Mouse (Mus musculus) heart, embryonic 16.5 days (tissue): Measurements from ENCODE around the gene Scrn2. TPM values are rescaled to one million over a fixed set of nuclear protein-coding genes. Genes with fewer than 3 reads are reported as not detected.

Experiments used
- ATAC-seq: fragments of 200-750 bp; cut with Nextera tagmentation; replicated peaks from 2 replicates; pipeline ENCODE4 v1.8.0; 2017; ENCODE audit warnings: moderate number of reproducible peaks; ENCODE audit not compliant: insufficient read depth, low FRiP score; ENCODE audit errors: extremely low read depth
- H3K27ac ChIP-seq: fragments of 300-500 bp; sonication (generic); 2 replicates; pipeline ENCODE4 v1.5.1; 2014; ENCODE audit warnings: mild to moderate bottlenecking, low read length, control low read depth, moderate library complexity
- H3K27me3 ChIP-seq: fragments of 300-500 bp; sonication (generic); 2 replicates; pipeline ENCODE4 v1.6.1; 2014; ENCODE audit warnings: low read length, mixed read lengths; ENCODE audit not compliant: control insufficient read depth, insufficient read depth
- H3K36me3 ChIP-seq: fragments of 300-500 bp; sonication (generic); 2 replicates; pipeline ENCODE4 v1.6.1; 2014; ENCODE audit not compliant: control insufficient read depth, insufficient read depth
- H3K4me1 ChIP-seq: fragments of 300-500 bp; sonication (generic); 2 replicates; pipeline ENCODE4 v1.6.1; 2014; ENCODE audit warnings: low read length, mixed read lengths; ENCODE audit not compliant: control insufficient read depth, insufficient read depth
- H3K4me2 ChIP-seq: fragments of 300-500 bp; sonication (generic); 2 replicates; pipeline ENCODE4 v1.6.1; 2014; ENCODE audit warnings: low read depth, mild to moderate bottlenecking, control low read depth, low read length
- H3K4me3 ChIP-seq: fragments of 300-500 bp; sonication (generic); 2 replicates; pipeline ENCODE4 v1.5.1; 2014; ENCODE audit warnings: mild to moderate bottlenecking, control low read depth, low read length
- H3K9ac ChIP-seq: fragments of 300-500 bp; sonication (generic); 2 replicates; pipeline ENCODE4 v1.6.1; 2014; ENCODE audit warnings: low read length, control low read depth
- H3K9me3 ChIP-seq: fragments of 300-500 bp; sonication (generic); replicated peaks from 2 replicates; pipeline ENCODE4 v1.6.1; 2016; ENCODE audit warnings: low read length; ENCODE audit not compliant: control insufficient read depth
- WGBS: fragments of 180-500 bp; shearing (Covaris S2); extraction: QIAGEN DNeasy Blood & Tissue Kit; methylation state at CpG from one replicate; pipeline ENCODE4 v1.1.7; 2014; 5-methylcytosine and 5-hydroxymethylcytosine counted together
- microRNA-seq: library from miRNA; unstranded; fragments of <30 nt; microRNA quantifications from one replicate; pipeline ENCODE4, GENCODE M21; 2017
- polyA plus RNA-seq: library from polyadenylated mRNA; unstranded; fragments of >200 nt; fragmentation: Nextera tagmentation; extraction: Ambion mirVana; gene quantifications from 2 replicates; pipeline ENCODE4 v1.2.1, GENCODE M21; 2015

Scrn2 gene
- polyA plus RNA-seq, 1 experiment from 2014 or later: 20.4 TPM

DNA sequence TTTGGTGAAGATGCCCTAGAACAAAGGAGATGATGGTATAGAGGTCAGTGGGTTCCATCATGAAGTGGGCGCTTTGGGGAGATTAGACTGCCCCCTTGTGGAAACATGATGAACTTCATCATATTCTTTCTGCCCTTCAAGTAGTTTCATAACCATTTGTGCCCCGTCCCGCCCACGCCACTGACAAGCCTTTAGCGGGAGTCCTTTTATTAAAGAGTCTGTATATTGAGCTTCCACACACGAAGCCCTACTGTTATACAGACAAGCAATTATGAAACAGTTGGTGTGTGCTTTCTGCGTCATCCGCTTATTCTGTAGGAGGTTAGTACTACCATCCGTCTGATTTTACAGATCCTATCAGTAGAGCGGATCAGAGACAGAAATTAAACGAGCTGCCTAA lies 53.2 kb downstream of the Scrn2 start:
- H3K4me3 ChIP-seq: no peak overlapping the region
- WGBS: 37% methylated on average over 11 of the region's 11 CpGs
- H3K4me2 ChIP-seq: no peak overlapping the region; the same call in 1 of the 2 replicates
- H3K9me3 ChIP-seq: peaks cover 5% of the 10 kb centered on the region; the same call in 1 of the 2 replicates
- H3K27ac ChIP-seq: no peak overlapping the region
- no peak overlapping the region for H3K9ac ChIP-seq
- ATAC-seq: no peak; the same call in 1 of the 2 replicates
- no peaks in the 10 kb centered on the region for H3K36me3 ChIP-seq
- H3K27me3 ChIP-seq: peaks cover 6% of the 10 kb centered on the region; the same call in 1 of the 2 replicates
- H3K4me1 ChIP-seq: peaks cover 9% of the 10 kb centered on the region

Small RNAs within 50 kb of the gene (microRNA-seq; reads per million reads assigned to microRNA genes)
- gene Mir8103: 1.6 reads per million

Other genes starting within 250 kb of the Scrn2 start
- gene Cbx1, start 240.8 kb upstream of the Scrn2 start, polyA plus RNA-seq: 45.3 and 49.9 TPM in 2 replicates
- gene Nfe2l1, start 200.0 kb upstream of the Scrn2 start, polyA plus RNA-seq: 81.3 and 90.1 TPM in 2 replicates
- gene Copz2, start 180.1 kb upstream of the Scrn2 start, polyA plus RNA-seq: 118 and 129 TPM in 2 replicates
- gene Cdk5rap3, start 113.4 kb upstream of the Scrn2 start, polyA plus RNA-seq: 48.7 and 60.5 TPM in 2 replicates
- 1.0 and 5.6 TPM in 2 replicates for gene Prr15l, start 101.8 kb upstream of the Scrn2 start, polyA plus RNA-seq
- gene Pnpo, start 86.0 kb upstream of the Scrn2 start, polyA plus RNA-seq: 45.8 and 48.9 TPM in 2 replicates
- gene Sp2, start 47.0 kb upstream of the Scrn2 start, polyA plus RNA-seq: 15.2 and 15.7 TPM in 2 replicates
- gene Sp6, start 16.5 kb upstream of the Scrn2 start, polyA plus RNA-seq: 0.21 TPM in 1 of 2 replicates, not detected in the other
- 1.1 and 2.0 TPM in 2 replicates for gene Lrrc46, start 11.5 kb downstream of the Scrn2 start, polyA plus RNA-seq
- 66.9 and 67.5 TPM in 2 replicates for gene Mrpl10, start 11.6 kb downstream of the Scrn2 start, polyA plus RNA-seq
- 5.5 and 5.6 TPM in 2 replicates for gene Osbpl7, start 20.7 kb downstream of the Scrn2 start, polyA plus RNA-seq
- 0.41 and 0.46 TPM in 2 replicates for gene Tbx21, start 85.4 kb downstream of the Scrn2 start, polyA plus RNA-seq
- 3.8 and 4.3 TPM in 2 replicates for gene Tbkbp1, start 121.6 kb downstream of the Scrn2 start, polyA plus RNA-seq
- gene Kpnb1, start 157.9 kb downstream of the Scrn2 start, polyA plus RNA-seq: 30.1 and 31.3 TPM in 2 replicates